Mouse (Mus musculus) Patski (cell line): Measurements from ENCODE around the gene Gzmm. TPM values are rescaled to one million over a fixed set of nuclear protein-coding genes. Genes with fewer than 3 reads are reported as not detected.

Experiments used
- ATAC-seq: fragments of 100-300 bp; one replicate; pipeline ENCODE4 v1.8.0; 2021
- CTCF ChIA-PET: fragments of 350-600 bp; sonication (Branson Sonifier 250); formaldehyde crosslinking; loops from one replicate; lab custom pipeline; 2022; ENCODE audit warnings: inconsistent platforms; lab: Charles Lee
- POLR2A ChIA-PET: fragments of 350-600 bp; sonication (Branson Sonifier 250); formaldehyde crosslinking; loops from one replicate; lab custom pipeline; 2022; ENCODE audit warnings: antibody characterized with exemption, inconsistent platforms; lab: Charles Lee
- DNase-seq: peaks from one replicate; pipeline ENCODE4 v3.0.0-alpha.2; 2011; ENCODE audit warnings: low read depth, low spot score
- H3K27me3 ChIP-seq: fragments of 371-371 bp; one replicate; pipeline ENCODE4 v1.5.1; 2021
- CTCF ChIP-seq: fragments of 100-300 bp; IDR thresholded peaks from one replicate; pipeline ENCODE4 v1.5.1; 2021
- in situ Hi-C: fragments of 300-500 bp; cut with MboI; formaldehyde crosslinking; loops from 3 replicates; pipeline ENCODE4 v1.11.1; 2018; ENCODE audit warnings: low pct_unique_long_range_greater_than_20kb, mixed read lengths
- polyA plus RNA-seq: library from polyadenylated mRNA; unstranded; gene quantifications from one replicate; pipeline ENCODE4 v1.2.3, GENCODE M21; 2021

The Gzmm gene
- polyA plus RNA-seq, 1 experiment from 2014 or later, result 0.47 TPM

DNA sequence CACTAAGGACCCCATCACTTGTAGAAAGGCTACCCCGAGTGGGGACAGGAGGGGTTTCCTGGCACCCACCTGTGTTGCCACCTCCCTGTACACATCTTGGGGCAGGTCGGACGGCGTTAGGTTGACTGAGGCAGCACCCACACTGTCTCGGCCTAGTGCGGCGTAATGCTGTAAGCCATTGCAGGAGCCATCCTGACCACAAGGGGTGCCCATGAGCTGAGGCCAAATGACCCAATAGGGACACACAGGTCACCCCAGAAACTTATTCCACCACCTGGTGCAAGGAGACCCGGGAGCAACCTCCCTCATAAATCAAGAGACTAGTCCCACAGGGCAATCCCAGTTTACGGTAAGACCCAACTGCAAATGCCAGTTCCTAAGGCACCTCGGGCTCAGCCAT is 49.4 kb downstream of the Gzmm start:
- no peak for TF ChIP-seq CTCF
- ChIA-PET POLR2A (no interaction called here), CTCF (no interaction called here)
- no peak for DNase-seq
- ATAC-seq, result no peak
- H3K27me3 ChIP-seq, result no peaks in the 10 kb centered on the region
- in situ Hi-C loops, result no loop called here

DNA sequence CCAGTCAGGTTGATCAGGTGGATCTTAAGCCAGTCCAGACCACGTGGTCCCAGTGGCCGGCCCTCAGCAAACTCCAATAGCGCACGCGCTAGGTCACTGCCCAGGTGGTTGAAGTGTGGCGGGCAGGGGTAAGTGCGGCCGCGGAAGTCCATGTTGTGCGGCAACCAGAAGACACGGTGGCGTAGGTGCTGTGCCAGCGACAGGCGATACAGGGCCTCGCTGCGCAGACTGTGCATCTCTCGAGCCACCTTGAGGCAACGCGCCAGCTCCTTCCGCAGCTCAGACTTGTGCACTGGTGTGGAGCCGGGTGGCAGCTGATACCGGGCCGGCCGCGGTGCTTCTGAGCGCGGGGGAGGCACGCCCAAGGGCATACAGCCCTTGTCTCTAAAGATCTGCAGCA is 50.4 kb downstream of the Gzmm start:
- CTCF ChIA-PET, result no interaction called here
- no peak for DNase-seq

DNA sequence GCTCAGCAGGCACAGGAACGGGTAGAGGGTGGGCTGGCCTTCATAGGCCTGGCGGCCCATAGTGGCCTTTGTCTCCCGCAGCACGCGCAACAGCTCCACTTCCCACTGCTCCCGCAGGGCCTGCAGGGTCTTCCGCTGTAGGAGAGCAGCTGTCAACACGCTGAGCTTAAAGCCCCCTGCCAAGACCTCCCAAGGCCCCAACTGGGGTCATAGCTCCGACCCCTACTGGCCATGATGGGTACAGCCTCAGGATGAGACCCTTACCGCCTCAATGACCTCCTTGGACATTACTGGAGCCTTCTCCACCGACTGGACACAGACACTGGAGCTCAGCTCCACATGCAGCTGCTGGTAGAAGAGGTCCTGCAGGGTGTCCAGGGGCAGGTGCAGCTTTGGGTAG is 52.0 kb downstream of the Gzmm start:
- TF ChIP-seq CTCF, result no peak
- POLR2A ChIA-PET, result interaction anchor here (1.4 kb wide), 1 partner anchor 16 kb away, joined by 3 read pairs; no protein-coding TSS in a partner anchor
- DNase-seq, result no peak

More for the DNA sequence above, 50.4 kb downstream of the Gzmm start:
- POLR2A ChIA-PET, result interaction anchor here (0.9 kb wide), 1 partner anchor 63 kb away, joined by 3 read pairs; no protein-coding TSS in a partner anchor
- no peak for TF ChIP-seq CTCF
- H3K27me3 ChIP-seq, result no peaks in the 10 kb centered on the region
- ATAC-seq, result no peak
- in situ Hi-C loops, result no loop called here

DNA sequence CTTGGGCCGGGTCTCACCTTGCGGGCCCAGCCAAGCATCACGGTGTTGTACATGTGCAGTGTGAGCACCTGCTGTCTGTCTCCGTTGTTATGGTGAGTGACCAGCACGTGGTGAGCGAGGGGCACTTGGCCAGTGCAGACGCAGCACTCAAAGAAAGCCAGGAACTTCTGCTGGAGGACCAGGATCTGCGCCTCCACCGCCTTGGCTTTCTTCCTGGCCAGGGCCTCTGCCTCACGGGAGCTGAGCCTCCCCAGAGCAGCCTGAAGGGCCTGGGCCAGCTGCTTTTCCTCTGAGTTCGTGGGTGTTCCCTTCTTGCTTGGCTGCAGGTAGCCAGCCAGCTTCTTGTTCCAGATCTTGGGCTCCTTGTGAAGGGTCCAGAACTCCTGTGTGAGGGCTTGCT is 54.3 kb downstream of the Gzmm start:
- ATAC-seq, result no peak
- CTCF ChIA-PET, result interaction anchor here (1.7 kb wide), 1 partner anchor 10 kb away, joined by 4 read pairs; no protein-coding TSS in a partner anchor
- H3K27me3 ChIP-seq, result no peaks in the 10 kb centered on the region
- POLR2A ChIA-PET, result no interaction called here
- no peak for DNase-seq
- no peak for TF ChIP-seq CTCF
- in situ Hi-C loops, result no loop called here

More for the DNA sequence above, 52.0 kb downstream of the Gzmm start:
- no peak for ATAC-seq
- no peaks in the 10 kb centered on the region for H3K27me3 ChIP-seq
- CTCF ChIA-PET, result interaction anchor here (0.6 to 0.8 kb wide), 2 partner anchors 11 to 39 kb away, joined by 3 to 4 read pairs; no protein-coding TSS in a partner anchor
- in situ Hi-C loops, result no loop called here

DNA sequence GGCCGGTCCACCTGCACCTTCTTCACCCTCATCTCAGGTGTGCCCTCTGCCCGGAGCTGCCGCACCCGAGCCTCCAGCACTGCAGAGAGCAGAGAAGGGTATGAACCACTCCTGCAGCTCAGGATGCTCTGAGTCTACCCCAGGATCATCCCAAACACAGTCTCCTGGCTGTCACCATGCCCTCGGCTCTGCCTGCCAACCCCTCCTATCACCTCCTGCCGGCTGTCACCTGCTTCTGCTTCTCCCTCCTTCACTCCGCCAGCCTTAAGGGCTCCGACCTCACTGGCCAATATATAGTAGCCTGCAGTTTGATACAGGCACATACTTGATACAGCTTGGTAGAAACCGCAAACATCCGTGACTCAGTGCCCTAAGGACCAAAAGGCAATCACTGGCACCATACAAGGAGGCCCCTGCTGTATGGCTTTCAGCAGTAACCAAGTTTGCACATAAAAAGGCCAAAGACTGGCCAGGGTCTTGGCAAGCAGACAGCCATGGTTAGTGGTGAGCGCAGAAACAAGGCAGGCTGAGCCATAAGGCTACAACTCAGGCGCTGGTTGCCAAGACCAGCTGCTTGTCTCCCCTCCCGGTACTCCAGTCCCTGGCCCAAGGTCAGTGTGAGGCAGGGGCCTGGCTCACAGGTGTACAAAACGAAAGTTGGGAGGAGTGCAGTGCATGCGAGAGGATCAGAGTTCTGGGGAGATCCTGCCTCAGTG is 55.0 kb downstream of the Gzmm start:
- DNase-seq, result no peak
- TF ChIP-seq CTCF, result no peak
- ChIA-PET CTCF (interaction anchor here (1.5 to 1.7 kb wide), 2 partner anchors 10 to 18 kb away, joined by 3 to 4 read pairs; no protein-coding TSS in a partner anchor), POLR2A (no interaction called here)
- ATAC-seq, result no peak
- no peaks in the 10 kb centered on the region for H3K27me3 ChIP-seq
- in situ Hi-C loops, result no loop called here

Other genes with a start within 250 kb of the Gzmm start
- gene Vmn2r83, start 220.3 kb upstream of the Gzmm start, polyA plus RNA-seq, result not detected
- gene Plpp2, start 155.2 kb upstream of the Gzmm start, polyA plus RNA-seq, result 48.1 TPM
- gene Mier2, start 133.8 kb upstream of the Gzmm start, polyA plus RNA-seq, result 38.6 TPM
- gene Theg, start 101.7 kb upstream of the Gzmm start, polyA plus RNA-seq, result not detected
- gene C2cd4c, start 75.0 kb upstream of the Gzmm start, polyA plus RNA-seq, result not detected
- gene Shc2, start 51.1 kb upstream of the Gzmm start, polyA plus RNA-seq, result 0.04 TPM
- not detected for gene Odf3l2, start 43.3 kb upstream of the Gzmm start, polyA plus RNA-seq
- not detected for gene Madcam1, start 24.5 kb upstream of the Gzmm start, polyA plus RNA-seq
- 62.4 TPM for gene Tpgs1, start 19.7 kb upstream of the Gzmm start, polyA plus RNA-seq
- gene Cdc34, start 6.8 kb upstream of the Gzmm start, polyA plus RNA-seq, result 72.2 TPM
- 1,052 TPM for gene Bsg, start 15.5 kb downstream of the Gzmm start, polyA plus RNA-seq
- 15.4 TPM for gene Hcn2, start 27.6 kb downstream of the Gzmm start, polyA plus RNA-seq
- gene Polrmt, start 57.6 kb downstream of the Gzmm start, polyA plus RNA-seq, result 44.6 TPM
- 0.63 TPM for gene Fgf22, start 66.1 kb downstream of the Gzmm start, polyA plus RNA-seq
- gene Rnf126, start 77.9 kb downstream of the Gzmm start, polyA plus RNA-seq, result 58.5 TPM
- gene Fstl3, start 88.3 kb downstream of the Gzmm start, polyA plus RNA-seq, result 2.3 TPM
- gene Prss57, start 101.9 kb downstream of the Gzmm start, polyA plus RNA-seq, result not detected
- 141 TPM for gene Palm, start 104.6 kb downstream of the Gzmm start, polyA plus RNA-seq
- gene Misp, start 132.0 kb downstream of the Gzmm start, polyA plus RNA-seq, result 0.17 TPM
- 349 TPM for gene Ptbp1, start 165.4 kb downstream of the Gzmm start, polyA plus RNA-seq
- gene Prtn3, start 185.5 kb downstream of the Gzmm start, polyA plus RNA-seq, result 7.5 TPM
- 34.6 TPM for gene Plppr3, start 185.6 kb downstream of the Gzmm start, polyA plus RNA-seq
- not detected for gene Elane, start 197.2 kb downstream of the Gzmm start, polyA plus RNA-seq
- gene Cfd, start 201.8 kb downstream of the Gzmm start, polyA plus RNA-seq, result not detected
- 27.1 TPM for gene Med16, start 219.9 kb downstream of the Gzmm start, polyA plus RNA-seq
- gene Gm26602, start 221.8 kb downstream of the Gzmm start, polyA plus RNA-seq, result not detected
- 2.1 TPM for gene Kiss1r, start 228.0 kb downstream of the Gzmm start, polyA plus RNA-seq
- gene R3hdm4, start 232.2 kb downstream of the Gzmm start, polyA plus RNA-seq, result 101 TPM
- gene Arid3a, start 238.0 kb downstream of the Gzmm start, polyA plus RNA-seq, result 5.9 TPM